Mouse (Mus musculus) frontal cortex, adult (tissue): Measurements from ENCODE around the gene Tuba1b.
"Not testable (repeated sequence)": the region's sequence is repeated elsewhere in the genome, so short reads cannot be mapped to it uniquely, and the experiment has no call there.

Experiments
- ATAC-seq: cut with Nextera tagmentation; 2 replicates; pipeline ENCODE4 v1.9.2; 2017; ENCODE audit warnings: mild to moderate bottlenecking, moderate library complexity, mixed read lengths; ENCODE audit not compliant: low TSS enrichment

Tuba1b gene

GRCm38 (mm10) chr15:98924682-98925081, 9.7 kb downstream of the Tuba1b start:
- no peak for ATAC-seq

- ATAC-seq = no peak
Observed at GRCm38 (mm10) chr15:98923031-98923537, 11.3 kb downstream of the Tuba1b start.

- ATAC-seq = no peak
Observed at GRCm38 (mm10) chr15:98922581-98922980, 11.8 kb downstream of the Tuba1b start.

- no peak for ATAC-seq
Observed at GRCm38 (mm10) chr15:98921510-98921909, 12.9 kb downstream of the Tuba1b start.

GRCm38 (mm10) chr15:98918499-98918895, 15.9 kb downstream of the Tuba1b start:
- ATAC-seq = not testable (repeated sequence)

DNA sequence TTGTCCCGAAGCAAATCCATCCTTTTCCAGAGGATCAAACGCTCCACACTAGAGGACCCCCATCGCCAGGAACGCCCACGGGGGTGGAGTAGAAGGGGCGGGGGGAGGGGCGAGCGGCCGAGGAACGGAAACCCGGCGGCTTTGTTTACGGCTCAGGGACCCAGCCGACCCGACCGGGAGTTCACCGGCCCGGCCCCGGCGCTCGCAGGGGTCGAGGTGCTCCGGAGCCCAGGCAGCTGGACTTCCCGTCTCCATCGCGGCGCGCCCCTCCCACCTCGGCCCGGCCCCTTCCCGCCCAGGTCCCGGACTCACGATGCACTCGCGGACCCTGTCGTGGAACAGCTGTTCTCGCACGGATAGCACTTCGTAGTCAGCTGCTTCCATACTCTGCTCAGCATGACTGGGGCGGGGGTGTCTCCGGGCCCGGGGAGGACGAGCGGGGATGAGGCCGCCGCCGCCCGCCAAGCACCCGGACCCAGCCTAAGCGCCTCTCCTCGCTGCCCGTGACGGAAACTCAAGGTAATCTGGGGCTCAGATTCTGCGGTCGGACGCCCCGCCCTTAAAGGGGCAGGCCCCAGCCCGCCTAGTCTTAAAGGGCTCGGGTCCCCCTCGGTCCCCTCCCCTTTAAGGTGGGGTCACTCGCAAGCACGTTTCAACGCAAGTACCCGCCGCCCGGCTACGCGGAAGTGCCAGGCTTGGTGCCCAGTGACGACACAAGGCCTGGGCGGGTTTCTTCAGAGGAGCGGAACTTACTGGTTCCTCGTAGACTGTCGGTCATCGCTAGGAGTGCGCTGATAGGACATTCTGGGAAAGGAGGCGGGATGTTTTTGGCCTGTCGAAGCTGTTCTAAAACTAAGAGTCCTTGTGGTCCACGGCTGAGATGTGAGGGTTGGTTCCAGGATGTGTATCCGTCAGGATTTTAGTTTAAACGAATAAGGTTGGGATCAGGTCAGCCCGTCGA, 16.5 kb downstream of the Tuba1b start, which contains the start of gene Lmbr1l:
TSS of gene Lmbr1l (minus strand) at position 694 of the 961 bp plus-strand sequence.
- peak; percentile 99 for ATAC-seq

- no peak for ATAC-seq
Observed at GRCm38 (mm10) chr15:98917091-98917490, 17.3 kb downstream of the Tuba1b start.

DNA sequence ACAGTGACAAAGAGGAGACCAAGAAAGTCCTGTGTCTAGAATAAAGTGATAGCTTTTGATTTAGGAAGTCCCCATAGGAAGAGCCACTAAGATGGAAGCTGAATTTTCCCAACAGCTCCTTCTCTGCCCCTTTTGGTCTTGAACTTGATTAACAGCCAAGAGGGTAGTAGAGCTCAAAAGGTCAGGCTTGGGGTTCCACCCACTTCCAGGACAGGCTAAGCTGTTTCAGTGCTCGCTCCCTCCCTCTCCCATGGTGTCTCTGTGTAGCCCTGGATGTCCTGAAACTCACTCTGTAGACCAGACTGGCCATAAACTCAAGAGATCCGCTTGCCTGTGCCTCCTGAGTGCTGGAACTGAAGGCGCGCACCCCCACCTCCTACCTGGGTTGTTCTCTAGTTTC, 18.3 kb downstream of the Tuba1b start:
- ATAC-seq = no peak

- no peak for ATAC-seq
Observed at GRCm38 (mm10) chr15:98914903-98915302, 19.5 kb downstream of the Tuba1b start.

- ATAC-seq = no peak
Observed at GRCm38 (mm10) chr15:98904692-98905091, 29.7 kb downstream of the Tuba1b start.

- no peak for ATAC-seq
Observed at GRCm38 (mm10) chr15:98902600-98902999, 31.8 kb downstream of the Tuba1b start.

DNA sequence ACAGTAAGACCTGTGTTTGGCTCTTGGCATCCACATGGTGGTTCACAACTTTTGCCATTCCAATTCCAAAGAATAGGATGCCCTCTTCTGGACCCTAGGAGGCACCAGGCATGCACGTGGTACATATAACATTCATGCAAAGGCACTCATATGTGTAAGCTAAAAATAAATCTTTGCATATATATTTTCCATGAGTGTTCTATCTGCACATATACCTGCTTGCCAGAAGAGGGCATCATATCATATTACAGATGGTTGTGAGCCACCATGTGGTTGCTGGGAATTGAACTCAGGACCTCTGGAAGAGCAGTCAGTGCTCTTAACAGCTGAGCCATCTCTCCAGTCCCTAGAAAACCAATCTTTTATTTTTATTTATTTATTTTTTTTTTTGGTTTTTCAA, 32.8 kb downstream of the Tuba1b start:
- no peak for ATAC-seq

DNA sequence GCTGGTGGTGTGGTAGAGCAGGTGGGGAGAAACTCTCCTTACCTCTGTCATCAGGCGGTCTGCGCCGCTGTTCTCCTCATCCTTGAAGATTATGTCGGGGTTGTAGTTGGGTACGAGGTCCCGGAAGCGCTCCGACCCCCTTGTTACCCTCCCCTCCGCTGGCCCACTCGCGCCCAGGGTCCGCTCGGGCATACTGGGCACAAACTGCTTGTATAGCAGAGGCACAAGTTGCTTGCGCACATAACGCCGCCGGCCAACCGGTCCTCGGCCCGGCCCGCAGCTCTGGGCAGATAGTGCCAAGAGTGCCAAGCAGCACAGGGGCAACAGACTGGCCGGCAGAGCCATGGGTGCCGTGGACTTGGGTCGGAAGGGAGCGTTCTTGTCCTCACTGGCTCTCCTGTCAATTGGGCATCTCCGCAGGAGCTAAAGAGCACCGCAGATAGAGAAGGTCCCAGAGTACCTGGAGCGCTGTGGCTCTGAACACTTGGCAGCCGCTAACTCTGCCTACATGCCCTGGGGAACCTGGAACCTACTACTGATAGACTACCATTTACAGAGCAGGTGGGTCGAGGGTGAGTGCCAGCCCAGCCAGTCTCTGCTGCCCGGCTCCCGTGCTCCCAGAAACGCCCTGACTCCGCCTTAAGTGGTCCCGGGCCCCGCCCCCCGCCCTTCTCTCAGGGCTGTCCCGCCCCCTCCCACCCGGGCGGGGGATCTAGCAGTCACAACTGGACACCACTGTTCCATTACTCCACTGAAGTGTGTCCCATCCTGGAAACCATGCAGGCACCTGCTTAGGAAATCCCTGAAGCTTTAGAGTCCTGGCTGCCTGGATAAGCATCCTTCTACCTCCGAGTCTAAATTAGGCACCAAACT, 36.2 kb downstream of the Tuba1b start, which contains the start of gene Dhh:
TSS of gene Dhh (minus strand) at position 613 of the 873 bp plus-strand sequence.
- ATAC-seq = no peak

DNA sequence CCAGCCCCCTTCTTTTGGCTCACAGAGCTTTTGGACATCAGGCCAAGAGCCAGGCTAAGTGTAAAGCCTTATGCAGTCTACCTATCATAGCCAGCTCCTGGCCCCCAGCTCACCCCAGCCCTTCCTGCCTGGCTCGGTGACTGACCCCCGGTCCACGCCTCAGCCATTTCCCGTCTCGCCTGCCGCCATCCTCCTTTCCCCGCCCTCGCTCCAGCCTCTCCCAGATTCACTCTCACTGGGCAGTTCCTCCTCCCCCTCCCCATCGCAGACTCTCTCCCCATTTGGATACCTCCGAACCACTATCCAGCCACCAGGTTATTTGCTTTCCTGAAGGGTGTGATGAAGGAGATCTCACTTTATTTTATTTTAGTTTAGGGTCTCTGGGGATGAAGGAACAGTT, 36.9 kb downstream of the Tuba1b start:
- ATAC-seq = no peak

GRCm38 (mm10) chr15:98895635-98896589, 38.5 kb downstream of the Tuba1b start:
- no peak for ATAC-seq

GRCm38 (mm10) chr15:98894746-98895634, 39.4 kb downstream of the Tuba1b start:
- ATAC-seq = no peak

GRCm38 (mm10) chr15:98893940-98894745, 40.2 kb downstream of the Tuba1b start, which contains the start of gene Rhebl1:
Gene Rhebl1 (minus strand): TSS chr15:98894540.
- ATAC-seq = peak; percentile 29; the same call in 1 of the 2 replicates

GRCm38 (mm10) chr15:98893036-98893435, 41.3 kb downstream of the Tuba1b start:
- no peak for ATAC-seq
